Mouse (Mus musculus) kidney, adult 2 months (tissue): ENCODE results near the gene P2ry14.

Source experiments
- CTCF ChIP-seq: fragments of 200-500 bp; conservative IDR thresholded peaks from 2 replicates; pipeline ENCODE4 v1.5.1; 2011; ENCODE audit warnings: low read depth, mild to moderate bottlenecking, control low read depth, low read length, moderate library complexity, mixed read lengths; ENCODE audit not compliant: insufficient read depth, insufficient read length
- POLR2A ChIP-seq: fragments of 200-500 bp; IDR thresholded peaks from one replicate; pipeline ENCODE4 v1.6.1; 2011; ENCODE audit warnings: low read depth, low read length, control low read depth

- no peak for TF ChIP-seq POLR2A
- no peak for TF ChIP-seq CTCF
Observed at GRCm38 (mm10) chr3:59138946-59139468, 14.4 kb downstream of the P2ry14 start.
